Mouse (Mus musculus): ENCODE data around the gene Chl1.

The Chl1 gene

DNA sequence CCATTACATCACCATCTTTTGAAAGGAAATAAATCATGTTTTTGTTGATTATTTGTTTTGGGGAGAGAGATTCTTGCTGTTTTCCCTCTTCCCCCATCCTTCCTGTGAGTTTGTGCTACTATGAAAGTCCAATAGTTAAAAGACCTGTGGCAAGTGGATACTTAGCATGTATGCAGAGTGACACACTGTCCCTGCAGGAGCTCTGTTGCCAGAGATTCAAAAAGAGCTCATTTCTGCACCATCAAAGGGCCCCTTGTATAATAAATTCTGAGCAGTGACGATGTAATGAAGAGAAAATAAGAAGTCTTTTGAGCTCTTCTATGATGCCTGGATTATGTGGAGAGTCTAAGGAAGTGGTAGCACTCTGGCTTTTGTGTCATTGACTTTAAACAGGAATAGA lies 33.4 kb downstream of the Chl1 start:
- DNase-seq: no peak

DNA sequence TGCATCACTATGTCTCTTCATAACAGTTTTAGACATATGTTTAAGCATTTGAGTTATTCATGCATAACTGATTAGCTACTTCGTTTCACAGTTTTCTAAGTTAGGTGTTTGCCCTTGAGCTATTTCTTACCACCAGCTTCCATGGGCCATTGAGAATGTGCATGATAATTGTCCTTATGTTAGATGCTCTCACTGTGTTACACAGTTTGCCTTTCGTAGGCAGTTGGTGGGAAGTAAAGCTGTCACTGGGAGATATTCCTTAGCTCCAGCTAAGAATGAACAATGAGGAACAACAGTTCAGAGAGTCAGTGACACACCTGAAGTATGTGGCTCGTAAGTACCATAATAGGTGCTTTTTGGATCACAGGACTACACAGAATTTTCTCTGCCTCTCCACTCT lies 35.9 kb downstream of the Chl1 start:
- no peak for DNase-seq

DNA sequence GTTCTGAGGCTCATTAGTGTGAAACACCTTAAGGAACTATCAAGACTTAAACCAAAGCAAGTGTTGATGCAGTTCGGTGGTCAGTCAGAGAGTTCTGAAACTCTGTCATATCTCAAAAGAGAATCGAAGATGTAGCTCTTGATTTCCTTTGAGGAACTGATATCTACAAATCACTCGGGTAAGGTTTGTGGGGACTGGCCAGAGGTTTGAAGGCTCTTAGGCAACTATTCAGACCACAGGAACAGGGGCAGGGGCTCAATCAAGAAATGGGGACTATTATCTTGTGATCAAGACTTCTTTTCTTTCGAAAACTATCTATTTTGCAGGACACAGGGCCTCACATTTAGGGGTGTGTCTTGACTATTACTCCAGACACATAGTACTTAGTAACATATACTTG lies 39.5 kb downstream of the Chl1 start:
- DNase-seq: no peak

DNA sequence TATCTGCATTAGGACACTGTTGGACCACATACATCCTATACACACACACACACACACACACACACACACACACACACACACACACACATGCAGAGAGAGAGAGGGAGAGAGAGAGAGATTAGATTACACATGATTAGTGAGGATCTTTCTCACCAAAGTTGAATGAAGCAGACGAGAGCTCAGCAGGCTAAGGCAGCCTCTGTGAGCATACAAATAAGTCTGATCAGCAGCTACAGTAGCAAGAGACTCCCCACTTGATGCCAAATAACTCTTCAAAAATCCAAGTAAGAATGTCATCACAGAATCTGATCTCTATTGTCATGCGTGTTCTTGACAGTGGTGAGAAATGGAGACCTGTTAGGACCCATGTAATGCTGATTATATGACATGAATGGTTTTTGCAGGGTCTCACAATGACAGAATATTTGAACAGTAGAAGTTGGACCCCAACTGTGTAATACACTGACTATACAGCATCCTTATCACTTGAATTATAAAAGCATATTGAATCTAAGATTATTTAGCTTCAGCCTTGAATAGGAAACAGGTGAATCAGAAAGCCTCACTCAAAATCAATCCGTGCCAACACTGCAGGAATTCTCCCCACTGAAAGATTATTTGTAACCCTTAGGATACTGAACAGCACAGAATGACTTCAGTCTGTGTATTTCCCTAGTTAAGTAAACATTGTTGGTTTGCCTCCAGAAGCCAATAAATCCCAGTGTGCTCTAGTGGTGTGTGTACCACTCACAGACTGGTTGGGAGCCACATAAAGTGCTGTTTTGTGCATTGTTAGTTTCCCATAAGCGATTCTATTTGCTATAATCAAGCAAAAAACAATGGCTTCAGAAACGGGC lies 47.9 kb downstream of the Chl1 start:
- peak in 1 of 2 experiments; percentile 19 for DNase-seq

DNA sequence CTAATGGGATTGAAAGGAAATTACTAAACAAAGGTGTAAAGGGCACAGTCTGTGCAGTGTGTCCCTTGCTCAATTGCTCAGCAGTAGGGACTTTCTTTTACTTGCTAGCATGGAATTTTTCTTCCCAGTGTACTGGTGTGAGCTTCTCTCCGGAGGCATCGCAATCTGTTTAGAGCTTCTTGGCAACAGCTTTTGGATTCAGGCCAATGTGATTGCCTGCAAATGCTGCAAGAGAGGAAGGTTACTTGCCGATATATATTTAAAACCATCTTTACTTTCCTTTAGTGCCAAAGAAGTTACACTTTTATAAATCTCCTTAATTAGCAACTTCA lies 48.5 kb downstream of the Chl1 start:
- peak; percentile 74 to 84 for DNase-seq

DNA sequence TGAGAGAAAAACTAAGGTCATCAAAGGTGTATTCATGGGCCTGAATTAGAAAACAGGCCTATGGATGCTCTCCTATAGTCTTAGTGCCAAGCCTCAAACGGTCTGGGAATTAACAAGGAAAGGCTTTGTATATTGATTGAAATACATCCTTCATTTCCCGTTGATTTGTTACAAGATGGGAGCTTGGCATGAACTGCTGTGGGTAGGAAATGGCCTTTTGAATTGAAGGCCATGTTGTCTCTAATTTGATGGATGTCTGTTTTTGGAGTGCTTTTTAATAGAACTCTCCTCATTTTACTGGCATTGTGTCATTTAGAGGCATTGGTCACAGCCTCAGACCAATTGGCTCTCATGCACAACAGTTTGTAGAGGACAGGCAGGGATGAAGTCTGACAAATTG lies 49.0 kb downstream of the Chl1 start:
- DNase-seq: peak; percentile 29 to 45

DNA sequence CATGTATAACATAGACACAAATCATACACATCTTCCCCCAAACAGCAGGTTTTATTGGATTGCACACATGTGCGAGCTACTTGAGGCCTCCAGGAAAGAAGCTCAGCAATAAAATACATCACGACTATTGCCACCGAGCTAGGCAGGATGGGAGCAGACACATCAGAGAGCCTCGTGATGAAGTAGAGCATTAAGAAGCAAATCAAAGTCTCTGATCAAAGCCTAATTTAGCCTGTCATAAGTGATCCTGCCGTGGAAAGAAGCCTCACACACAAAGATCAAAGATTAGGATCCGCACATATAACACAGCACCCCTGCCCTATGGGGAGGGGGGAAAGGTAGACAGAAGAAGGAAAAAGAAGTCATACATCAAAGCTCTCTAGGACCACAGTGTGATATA lies 54.4 kb downstream of the Chl1 start:
- DNase-seq: no peak

DNA sequence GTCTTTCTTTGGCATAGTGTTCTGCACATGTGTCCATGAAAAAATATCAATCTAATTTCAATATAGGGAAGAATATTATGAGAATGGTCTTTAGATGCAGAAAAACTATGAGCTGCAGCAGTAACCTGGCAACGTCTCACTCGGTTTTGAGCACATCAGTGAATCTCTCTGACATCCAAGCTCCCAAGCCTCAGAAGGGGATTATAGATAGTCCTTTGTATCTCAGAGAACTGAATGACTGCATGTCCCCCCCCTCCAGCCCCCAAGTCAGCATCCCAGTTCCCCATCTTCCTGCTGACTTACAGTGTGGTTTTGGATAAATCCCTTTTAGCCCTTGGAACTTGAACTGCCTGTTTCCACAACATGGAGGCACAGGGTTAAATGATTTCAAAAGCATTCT lies 56.9 kb downstream of the Chl1 start:
- no peak for DNase-seq

DNA sequence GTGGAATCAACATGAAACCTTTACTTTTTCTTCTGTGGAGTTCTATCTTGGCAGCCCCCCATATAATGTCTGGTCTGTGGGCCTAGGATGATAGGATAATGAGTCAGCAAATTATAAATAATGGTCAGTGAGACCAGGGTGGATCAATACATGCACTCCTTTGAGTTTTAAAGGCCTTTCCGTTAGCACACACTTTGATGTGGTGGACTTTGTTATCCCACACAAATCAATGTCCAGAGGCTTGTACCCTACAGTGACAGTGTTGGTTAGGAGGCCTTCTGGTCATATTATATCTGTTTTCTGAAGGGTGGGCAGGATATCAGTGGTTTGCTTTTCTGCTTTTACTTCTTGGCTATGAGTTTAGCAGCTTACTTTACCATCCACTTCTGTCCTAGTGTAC lies 62.3 kb downstream of the Chl1 start:
- DNase-seq: no peak

DNA sequence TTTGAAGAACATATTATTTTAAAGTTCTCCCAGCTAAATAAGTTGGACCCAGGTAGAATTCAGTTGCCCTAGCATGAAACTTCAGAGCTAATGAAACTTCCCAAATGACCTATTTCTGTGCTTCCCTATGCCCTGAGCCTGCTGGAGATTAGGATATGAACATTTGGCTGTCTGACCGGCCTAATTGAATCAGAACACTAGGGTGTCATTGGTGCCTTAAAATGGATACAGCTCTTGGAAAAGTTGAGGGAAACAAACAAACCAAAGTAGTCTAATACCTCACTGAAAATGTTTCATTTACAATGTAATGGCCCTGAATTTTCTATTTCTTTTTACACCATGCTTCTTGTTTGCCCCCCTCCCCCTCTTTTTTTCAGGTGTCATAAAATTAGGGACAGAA lies 73.8 kb downstream of the Chl1 start:
- DNase-seq: no peak

DNA sequence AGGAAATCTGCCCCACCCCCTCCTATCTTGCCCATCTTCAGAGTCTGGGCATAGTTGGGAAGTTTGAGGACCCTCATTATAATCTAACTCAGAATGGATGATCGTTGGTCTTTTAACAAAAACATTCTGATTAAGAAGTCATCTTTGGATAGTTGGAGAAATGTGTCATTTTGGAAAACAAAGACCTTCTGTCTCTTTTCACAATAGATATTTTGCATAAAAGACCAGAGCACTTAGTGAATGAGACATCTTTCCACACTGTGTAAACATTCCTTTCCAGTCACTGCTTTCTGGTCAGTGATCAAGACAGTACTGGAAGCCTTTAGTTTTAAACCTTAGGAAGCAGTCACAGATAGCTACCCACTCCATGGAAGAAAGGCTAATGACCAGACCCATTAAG lies 75.3 kb downstream of the Chl1 start:
- no peak for DNase-seq

DNA sequence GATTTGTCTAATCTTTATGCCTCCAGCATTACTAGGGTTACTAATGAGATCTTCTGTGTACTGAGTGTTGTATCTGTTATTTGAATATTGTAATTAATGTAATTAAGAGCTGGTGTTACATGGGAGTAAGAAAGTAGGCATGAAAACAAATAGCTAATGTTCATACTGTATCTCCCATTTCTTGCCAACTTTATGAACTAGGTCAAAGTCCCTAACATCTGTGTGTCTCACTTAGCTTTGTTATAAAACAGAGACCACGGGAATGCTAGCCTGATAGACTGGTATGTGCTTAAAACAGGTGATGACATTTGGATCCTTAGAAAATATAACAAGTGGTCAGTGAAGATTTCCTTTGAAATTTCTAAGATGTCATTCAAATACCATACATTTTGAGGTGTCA lies 75.7 kb downstream of the Chl1 start:
- DNase-seq: no peak

DNA sequence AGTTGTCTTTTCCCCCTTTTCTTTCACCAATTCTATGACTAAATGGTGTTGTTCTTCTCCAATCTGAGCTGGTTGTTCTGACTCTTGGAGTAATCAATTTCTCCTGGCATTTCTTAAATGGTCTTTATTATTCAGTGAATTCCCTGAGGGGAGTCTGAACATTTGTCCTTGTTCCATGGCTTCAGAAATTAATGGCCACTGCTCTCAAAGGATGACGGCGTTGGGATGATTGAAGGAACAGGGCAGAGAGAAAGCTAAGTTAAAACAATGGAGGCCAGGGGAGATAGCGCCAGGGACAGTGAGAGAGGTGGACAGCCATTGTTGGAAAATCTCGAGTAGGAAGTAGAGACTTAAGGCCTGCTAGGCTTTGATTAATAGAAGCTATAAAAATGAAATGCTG lies 91.7 kb downstream of the Chl1 start:
- no peak for DNase-seq

DNA sequence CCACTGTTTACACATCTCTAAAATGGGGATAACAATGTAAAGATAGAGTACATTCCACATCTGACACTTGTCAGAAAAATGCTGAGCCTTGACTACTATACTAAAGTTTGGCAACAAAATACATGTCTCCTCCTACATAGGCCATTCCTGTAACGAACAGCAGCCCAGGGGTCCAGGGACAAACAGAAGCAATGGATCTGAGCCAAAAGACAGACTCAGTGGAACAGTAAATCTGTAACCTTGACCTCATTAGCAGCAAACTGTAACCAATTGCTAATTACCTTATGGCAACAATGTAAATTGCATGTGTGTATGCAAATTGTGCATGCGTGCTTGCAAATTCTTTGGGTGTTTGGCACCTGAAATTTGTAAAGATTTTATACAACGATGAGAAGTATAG lies 100.3 kb downstream of the Chl1 start:
- no peak for DNase-seq

DNA sequence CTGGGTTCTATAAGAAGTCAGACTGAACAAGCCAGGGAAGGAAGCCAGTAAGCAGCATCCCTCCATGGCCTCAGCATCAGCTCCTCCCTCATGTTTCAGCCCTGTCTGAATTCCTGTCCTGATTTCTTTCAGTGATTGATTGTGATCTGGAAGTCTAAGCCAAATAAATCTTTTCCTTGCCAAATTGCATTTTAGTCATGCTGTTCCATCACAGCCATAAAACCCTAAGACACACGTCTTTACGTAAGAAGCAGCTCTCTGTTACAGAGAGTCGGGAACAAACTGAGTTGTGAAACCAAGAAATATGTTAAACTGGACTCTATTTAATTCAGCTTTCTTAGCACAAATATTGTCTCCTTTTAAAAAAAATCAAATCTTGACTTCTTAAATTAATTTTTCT lies 102.2 kb downstream of the Chl1 start:
- no peak for DNase-seq

DNA sequence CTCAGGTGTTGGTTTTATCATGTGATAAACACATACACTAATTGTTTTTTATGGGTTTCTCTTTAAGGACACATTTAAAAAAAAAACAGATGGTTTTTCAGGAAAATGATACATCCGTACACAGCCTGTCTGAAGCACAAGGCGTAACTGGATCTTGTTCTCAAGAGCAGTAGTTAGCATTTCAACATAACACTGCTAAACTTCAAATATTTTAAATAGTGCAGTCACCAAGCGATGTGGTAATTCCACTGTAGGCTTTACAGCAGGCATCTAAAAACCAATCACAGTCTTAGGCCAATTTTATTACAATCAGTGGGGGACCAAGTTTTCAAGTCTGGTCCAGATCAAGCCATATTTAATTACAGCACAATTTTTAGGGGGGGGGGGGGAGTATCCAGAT lies 103.3 kb downstream of the Chl1 start:
- no peak for DNase-seq

DNA sequence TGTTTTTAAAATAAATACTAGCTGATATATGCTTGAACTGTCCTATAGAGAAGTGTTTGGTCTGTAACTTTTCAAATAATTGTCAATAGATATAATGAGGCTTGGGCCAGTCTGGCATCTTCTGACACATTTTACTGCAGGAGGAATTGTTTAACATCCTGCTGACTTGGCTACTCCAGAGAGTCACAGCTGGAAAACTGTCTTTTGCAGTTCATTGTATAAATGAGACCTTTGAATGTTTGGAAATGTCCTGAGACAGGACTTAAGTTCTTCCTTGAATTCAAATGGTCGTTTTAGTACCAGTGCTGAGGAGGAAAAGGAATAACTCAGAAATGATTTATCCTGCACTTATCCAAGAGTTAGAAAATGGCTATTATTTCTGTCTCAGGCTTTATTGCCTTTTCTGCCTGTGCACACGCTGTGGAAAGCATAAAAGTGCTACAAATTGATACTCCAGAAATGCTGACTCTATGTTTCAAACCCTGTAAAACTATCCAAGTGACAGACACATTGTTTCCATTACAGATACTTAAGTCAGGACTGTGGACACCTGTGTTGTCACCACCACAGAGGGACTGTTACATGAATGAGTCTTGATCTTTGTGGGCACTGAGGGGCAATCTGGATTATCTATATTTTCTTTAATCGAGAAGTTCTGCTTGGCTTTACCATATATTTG lies 105.7 kb downstream of the Chl1 start:
- no peak for DNase-seq

DNA sequence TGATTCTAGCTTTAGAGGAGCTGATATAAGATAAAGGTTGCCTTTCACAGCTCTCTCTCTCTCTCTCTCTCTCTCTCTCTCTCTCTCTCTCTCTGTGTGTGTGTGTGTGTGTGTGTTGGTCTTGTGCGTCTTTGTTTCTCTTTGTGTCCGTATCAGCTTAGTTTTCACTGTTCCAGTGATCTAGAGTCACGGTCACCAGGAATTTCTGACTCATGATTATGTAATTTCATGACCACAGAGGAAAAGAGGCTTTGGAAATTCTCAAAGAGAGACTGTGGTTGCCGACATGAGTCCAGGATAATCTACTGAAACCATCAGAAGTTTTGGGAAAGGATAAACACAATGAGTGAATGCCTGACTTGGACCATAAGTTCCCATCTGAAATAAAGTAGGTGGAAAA lies 110.5 kb downstream of the Chl1 start:
- DNase-seq: no peak

DNA sequence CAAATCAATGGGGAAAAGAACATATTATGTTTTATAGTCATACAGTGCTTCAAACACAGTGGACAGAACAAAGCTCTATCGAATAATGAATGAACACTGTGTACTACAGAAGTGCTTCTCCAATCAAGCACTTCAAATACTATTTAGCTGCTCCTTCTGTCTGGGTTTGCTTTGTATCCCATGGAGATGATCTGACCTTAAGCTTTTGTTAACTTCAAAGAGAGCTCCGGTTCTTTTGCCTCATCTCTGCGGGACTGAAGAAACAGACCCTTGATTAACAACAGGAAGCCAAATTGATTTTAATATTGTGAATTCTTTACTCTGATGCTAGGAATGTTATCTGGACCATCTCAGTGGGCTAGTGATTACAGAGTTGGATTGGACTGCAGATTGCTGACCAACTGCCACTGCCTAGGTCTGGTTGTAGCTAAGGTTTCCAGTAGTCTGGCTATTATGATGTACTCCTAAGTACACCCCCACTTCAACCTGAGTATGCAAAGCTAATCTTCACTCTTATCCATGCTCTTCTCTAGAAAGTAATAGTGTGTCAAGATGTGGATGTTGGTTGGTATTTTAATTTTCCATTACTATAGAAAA lies 111.8 kb downstream of the Chl1 start:
- DNase-seq: no peak

DNA sequence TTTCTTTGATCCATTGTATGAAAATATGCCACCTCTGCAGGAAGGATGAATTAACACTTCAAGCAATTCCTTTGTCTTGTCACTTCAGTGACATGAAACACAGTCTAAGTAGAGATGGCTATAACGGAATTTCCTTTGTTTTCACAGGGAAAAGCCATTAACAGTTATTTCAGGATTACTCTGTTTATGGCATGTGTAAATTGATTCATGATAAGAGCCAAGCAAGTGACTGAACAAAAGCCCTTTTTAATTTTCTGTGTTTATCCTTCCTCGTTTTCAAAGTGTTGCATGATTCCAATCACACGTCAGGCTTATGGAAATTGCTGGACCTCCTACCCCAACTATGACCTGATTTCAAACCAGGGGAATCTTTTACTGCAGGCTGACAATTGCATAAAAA lies 122.5 kb downstream of the Chl1 start:
- no peak for DNase-seq

DNA sequence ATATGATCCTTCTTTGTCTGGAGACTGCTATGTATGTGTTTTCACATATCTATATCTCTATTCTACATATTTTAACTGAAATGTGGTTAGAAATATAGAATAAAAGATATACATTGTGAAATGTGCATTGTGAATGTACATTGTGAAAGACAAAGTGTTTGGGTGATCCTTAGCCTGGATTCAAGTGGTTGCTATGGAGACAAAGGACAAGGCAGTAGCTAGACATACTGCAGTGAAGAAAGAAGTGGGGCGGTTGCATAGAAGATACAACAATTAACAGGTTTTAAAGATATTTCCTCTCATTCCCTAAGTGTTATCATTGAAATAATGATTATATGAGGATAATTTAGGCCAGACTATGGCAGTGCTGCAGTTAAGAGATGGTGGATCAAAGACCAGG lies 146.4 kb downstream of the Chl1 start:
- no peak for DNase-seq

DNA sequence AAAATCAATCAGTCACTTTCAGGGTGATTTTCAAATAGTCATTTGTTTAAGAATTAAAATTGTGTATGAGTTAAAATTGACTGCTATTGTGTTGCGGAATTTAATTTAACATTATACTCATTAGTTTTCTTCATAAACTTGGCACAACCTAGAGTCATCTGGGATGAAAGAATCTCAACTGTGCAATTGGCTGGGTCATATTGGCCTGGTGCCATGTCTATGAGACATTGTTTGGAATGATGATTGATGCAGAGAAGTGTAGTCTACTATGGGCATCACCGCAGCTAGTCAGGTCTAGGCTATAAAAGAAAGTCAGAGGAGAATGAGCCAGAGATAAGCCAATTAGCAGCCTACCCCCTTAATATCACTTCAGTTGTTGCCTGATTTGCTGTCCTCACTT lies 148.8 kb downstream of the Chl1 start:
- peak; percentile 36 to 66 for DNase-seq

DNA sequence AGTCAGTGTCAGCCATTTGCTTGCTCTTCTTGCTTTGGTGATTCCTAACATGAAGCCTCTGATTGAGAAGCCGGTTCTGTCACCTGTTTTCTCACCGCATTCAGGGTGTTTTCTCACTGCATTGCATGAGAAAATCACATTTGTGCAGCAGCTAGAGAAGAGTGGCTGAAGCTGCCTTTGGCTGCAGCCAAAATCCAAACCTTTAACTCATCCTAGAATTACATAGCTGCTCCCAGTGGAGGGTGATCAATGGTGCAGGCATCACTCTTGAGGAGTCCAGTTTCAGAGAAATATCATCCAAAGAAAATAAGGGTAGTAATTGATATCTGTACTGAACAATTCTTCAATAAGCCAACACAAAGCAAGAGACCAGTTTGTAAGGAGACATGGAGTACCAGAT lies 154.8 kb downstream of the Chl1 start:
- DNase-seq: no peak

DNA sequence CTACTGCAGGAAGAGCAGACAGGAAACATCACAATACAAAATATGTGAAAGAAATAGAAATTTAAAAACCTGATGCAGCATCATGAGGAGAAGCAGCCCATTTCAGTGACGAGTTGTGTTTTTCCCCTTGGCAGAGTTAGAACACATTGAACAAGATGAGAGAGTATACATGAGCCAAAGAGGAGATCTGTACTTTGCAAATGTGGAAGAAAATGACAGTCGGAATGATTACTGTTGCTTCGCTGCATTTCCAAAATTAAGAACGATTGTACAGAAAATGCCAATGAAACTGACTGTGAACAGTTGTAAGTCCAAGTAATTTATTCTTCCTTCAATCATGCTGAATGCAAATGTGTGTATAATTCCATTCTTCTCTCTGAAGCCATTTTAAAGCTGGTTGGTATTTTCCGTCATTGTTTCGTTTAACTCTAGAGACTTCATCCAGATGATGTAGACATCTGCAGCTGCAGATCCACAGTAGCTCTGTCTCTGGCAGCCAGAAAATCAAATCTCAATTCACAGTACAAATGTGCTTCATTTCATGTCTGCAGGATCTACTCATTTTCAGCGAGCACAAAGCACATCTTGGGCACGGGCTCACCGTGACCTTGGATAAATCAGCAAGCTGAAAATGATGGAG lies 155.4 kb downstream of the Chl1 start:
- DNase-seq: no peak
